Mouse (Mus musculus): ENCODE measurements around the gene Gm13030. TPM values are rescaled to one million over a fixed set of nuclear protein-coding genes. Genes with fewer than 3 reads are reported as not detected.

The Gm13030 gene
- total RNA-seq, 2 experiments from 2014 or later: not detected

Other genes with a start within 250 kb of the Gm13030 start
- gene Vwa5b1, start 238.1 kb downstream of the Gm13030 start, total RNA-seq (2021): 1 to 10 TPM; 1.6 to 3.0 TPM
- under 1 TPM in 1 of 2 experiments, not detected in 1; 0.28 TPM for gene Pla2g2c, start 149.2 kb downstream of the Gm13030 start, total RNA-seq (2021)
- 1 to 10 TPM; 1.5 to 2.7 TPM for gene Ubxn10, start 136.8 kb downstream of the Gm13030 start, total RNA-seq (2021)
- gene Pla2g2f, start 116.3 kb downstream of the Gm13030 start, total RNA-seq (2021): under 1 TPM; 0.16 to 0.60 TPM
- under 1 TPM in 1 of 2 experiments, not detected in 1; 0.29 TPM for gene Pla2g2d, start 98.2 kb downstream of the Gm13030 start, total RNA-seq (2021)
- gene Pla2g5, start 10.5 kb downstream of the Gm13030 start, total RNA-seq (2021): 1 to 10 TPM; 1.3 to 3.1 TPM
- gene Pla2g2e, start 4.0 kb upstream of the Gm13030 start, total RNA-seq (2021): not detected
- 10 to 100 TPM; 10.7 to 11.5 TPM for gene Otud3, start 40.0 kb upstream of the Gm13030 start, total RNA-seq (2021)
- gene Rnf186, start 93.1 kb upstream of the Gm13030 start, total RNA-seq (2021): not detected
- 1 to 10 TPM; 2.1 to 3.0 TPM for gene Tmco4, start 98.9 kb upstream of the Gm13030 start, total RNA-seq (2021)
- gene Htr6, start 201.6 kb upstream of the Gm13030 start, total RNA-seq (2021): 1 to 10 TPM; 7.9 to 8.5 TPM
- 10 to 100 TPM; 77.4 to 93.7 TPM for gene Nbl1, start 219.0 kb upstream of the Gm13030 start, total RNA-seq (2021)

All from layer of hippocampus, postnatal 14 days (tissue).